Mouse (Mus musculus): ENCODE measurements around the gene Thsd7a.

The Thsd7a gene

DNA sequence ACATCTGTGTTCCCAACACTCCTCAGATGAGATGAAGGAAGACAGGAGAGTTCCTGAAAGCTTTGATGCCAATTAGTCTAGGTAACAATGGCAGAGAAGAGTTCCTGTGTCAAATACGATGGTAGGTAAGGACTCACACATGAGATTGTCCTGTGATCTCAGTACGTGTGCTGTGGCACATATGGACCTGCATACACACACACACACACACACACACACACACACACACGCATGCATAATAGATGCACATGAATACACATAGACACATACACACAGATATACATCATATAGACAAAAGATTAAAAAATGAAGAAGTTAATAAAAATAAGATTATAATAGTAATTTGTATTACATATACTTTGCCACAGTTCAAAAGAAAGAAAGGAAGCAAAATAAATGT is 56.0 kb downstream of the Thsd7a start:
- in situ Hi-C loops (cut with MboI, MseI): no loop called here

DNA sequence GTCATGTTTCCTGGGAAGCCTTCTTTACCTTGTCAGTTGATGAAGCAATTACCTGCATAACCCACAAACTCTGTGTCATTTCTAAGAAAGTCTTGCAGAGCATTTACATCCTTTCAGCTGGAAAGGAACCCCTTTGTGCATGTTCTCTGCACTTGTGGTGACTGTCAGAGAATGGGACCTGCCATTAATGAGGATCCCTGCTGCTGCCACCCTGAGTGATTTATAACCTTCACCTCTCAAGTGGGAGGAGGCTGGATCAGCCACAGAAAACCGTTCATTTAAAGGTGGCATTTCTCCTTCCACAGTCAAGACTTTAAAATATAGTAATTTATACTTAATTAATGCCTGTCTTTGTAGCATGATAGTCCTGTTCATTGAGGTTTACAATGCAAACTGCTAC is 99.6 kb downstream of the Thsd7a start:
- in situ Hi-C loops (cut with MboI, MseI): no loop called here

DNA sequence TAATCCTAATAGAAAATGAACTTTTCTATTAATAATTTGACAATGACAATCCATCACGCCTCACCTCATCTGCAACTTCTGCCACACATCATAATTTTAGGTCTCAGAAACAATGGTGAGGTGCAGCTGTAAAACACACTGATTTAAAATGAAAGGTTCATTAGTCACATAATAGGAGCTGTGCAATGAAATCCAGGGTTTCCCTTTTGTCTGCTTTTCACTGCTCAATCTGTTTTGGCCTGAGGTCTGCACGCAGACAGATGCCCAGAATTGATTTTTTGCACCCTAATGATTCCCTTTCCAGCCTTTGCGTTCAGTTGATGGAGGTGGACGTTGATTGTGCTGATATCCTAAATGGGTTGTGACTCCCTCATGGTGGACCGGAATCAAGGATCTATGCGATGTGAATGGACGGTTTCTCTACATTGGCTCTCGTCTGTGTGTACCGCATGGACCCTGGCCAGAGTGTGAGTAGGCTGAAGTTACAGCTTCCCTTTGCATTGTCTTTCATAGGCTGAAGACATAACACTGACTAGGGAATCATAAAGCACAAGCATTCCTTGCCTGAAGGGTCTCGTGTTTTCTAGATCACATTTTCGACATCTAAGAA is 120.5 kb downstream of the Thsd7a start:
- in situ Hi-C loops (cut with MboI, MseI): no loop called here

DNA sequence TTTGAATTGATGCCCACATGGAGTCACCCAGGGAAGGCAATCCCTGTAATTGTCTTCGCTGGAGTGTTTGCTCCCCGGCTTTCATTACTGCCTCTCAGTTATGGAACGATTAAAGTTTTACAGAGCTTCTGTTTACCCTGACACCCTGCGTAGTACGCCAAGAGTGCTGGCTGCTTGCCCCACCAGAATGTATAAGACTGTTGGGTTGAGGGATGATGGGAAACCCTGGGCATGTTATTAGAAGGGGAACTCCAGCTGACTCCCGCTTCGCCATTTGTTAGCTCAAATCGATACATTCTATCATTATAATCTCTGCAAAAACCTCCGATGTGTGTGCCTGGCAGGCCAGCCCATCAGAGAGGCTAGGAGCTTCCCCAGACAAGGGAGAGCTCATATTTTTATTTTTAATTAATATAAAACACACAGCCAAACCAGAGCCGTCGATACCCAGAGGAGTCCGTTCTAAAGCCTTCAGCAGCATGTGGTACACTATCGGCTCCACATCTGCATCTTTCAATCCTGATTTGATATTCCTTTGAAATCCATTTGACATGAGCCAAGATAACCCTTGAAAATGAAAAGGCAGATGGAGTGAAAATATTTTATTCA is 142.5 kb downstream of the Thsd7a start:
- in situ Hi-C loops (cut with MboI, MseI): no loop called here

DNA sequence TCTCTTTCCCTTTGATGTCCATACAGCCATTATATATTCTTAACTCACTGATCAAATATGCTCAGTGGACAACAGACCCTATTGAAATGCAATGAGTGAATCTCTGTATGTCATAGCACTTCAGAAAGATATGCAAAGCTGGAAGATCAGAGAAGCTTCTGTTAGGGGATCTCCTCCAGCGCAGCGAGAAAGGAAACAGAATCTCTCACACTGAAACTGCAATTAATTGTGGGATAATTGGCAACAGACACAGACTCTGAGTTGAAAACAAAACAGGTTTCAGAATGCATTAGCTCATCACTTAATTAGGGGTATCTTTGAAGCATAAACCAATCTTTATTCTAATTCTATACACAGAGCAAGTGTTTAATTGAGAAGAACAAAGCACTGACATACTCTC is 146.3 kb downstream of the Thsd7a start:
- in situ Hi-C loops (cut with MboI, MseI): no loop called here

DNA sequence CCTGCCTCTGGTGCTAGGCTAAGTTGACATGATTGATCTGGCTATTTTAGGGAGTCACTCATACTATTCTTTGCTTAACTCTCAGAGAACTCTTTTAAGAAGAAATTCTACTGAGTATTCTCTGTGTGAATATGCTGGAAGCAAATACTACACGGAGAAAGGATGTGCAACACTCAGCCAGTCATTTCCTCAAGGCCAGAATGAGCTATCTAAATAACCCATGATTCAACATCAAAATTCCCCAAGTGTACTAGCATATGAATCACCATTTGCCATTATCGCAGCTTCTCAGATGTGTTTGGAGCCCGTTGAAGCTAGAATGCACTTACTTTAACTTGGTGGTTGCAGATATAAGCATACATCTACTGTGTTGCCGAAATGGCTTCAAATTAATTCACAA is 147.0 kb downstream of the Thsd7a start:
- in situ Hi-C loops (cut with MboI, MseI): no loop called here

DNA sequence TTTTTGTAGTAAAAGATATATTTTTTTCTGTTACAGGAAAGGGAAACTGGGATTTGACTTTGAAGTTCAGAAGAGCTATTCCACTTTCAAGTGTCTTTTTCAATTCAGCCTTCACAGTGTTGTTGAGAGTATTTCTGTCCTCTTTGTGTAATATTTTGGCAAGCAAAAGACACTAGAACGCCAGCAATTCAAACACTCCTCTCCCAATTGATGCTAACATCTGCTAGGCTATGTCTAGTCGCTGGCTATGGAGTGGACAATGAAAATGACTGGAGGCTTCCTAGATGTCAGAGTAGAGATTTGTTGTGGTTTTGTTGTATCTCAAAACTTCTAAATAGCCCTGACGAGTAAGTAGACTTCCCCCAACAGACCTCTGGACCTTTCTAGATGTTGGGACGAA is 164.8 kb downstream of the Thsd7a start:
- in situ Hi-C loops (cut with MboI, MseI): no loop called here

DNA sequence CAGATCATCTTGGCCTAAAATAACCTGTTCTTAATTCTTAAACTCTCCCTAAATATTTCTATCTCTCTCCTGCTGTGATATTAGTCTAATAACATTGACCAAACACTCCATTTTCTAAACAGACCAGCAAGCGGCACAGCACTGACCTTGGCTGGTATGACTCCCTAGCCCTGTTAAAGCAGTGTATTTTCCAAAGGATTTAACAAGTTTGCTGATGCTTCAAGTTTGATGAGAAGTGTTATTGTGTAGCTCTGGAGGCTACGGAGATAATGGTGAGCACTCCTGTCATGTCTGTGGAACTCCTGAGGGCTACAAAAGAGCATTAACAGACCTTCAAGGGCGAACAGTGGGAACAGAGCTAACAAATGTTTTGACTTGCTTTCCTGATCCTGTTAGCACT is 168.1 kb downstream of the Thsd7a start:
- in situ Hi-C loops (cut with MboI, MseI): no loop called here

DNA sequence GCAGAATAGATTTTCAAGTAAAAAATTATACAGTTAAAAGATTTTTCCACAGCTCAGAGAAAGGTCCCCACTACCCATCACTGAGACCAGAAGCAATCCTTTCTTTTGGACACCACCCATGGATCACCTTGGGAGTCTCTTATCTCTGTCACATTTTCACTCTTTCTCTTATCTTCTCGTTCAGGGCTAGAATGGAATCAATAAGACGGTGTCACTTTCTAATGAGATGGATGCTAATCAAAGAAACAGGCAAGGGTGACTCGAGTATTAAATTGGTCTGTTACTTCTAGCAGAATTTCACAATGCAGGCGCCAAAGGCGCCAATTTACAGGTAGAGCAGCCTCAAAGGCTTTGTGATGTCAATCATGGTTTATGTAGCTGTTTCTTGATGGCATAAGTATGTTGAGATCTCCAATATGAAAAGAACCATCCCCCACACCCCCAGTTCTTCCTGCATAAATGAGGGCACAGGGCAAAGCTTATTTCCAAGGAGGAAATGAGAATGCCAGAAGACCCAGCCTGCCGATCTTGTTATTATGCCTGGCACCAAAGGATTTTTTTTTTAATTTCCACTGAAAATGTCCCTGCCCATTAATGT is 173.5 kb downstream of the Thsd7a start:
- in situ Hi-C loops (cut with MboI, MseI): no loop called here

DNA sequence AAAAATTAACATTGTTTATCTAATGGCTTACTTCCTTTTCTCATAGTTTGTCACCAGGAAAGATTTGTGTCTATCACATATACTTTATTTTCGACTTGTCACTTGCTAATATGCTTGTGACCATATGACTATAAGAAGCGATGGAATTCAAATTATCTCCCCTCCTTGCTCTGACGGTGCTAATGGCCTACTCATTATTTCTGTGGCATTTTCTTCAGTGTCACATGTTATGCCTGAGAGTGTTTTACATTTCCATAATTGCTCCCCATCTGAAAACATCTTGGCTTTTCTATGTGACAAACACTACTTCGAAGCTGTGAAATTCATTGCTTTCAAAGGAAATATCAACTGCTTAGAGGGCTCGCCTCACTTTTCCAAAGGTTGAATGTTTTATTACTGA is 177.0 kb downstream of the Thsd7a start:
- in situ Hi-C loops (cut with MboI, MseI): no loop called here

DNA sequence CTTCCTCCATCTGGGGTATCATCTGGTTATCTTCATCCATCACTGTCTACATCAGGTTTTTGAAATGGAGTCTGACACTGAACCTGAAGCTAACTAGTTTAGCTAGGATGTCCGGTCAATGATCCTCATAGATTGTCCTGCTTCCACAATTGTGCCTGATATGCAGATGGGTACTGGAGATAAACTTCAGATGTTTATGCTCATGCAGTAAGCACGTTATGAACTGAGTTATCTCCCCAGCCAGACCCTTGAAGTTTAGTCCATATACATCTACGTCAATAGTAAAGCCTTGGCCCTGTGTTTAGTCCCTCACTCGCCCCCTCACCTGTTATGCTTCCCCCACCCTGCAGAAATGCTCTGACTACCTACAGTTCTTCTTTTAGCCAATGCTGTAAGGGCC is 184.1 kb downstream of the Thsd7a start:
- in situ Hi-C loops (cut with MboI, MseI): no loop called here

DNA sequence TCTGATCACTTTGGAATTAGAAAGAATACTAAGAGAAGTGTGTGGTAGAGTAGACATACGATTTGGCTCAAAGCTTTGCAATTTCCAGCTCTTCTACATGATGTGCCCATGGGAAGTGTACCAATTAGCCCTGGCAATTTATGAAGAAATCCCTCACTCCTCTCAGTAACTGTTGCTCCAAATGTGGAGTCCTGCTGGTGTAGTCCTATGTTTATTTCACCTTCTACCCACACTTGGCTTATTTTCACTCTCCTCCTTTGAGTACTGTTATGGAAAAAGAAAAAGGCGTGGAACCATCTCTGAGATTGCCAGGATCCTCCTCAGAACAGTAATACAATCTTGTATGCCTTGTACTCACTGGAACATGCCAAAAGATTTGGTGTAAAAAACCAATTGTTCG is 186.9 kb downstream of the Thsd7a start:
- in situ Hi-C loops (cut with MboI, MseI): no loop called here

DNA sequence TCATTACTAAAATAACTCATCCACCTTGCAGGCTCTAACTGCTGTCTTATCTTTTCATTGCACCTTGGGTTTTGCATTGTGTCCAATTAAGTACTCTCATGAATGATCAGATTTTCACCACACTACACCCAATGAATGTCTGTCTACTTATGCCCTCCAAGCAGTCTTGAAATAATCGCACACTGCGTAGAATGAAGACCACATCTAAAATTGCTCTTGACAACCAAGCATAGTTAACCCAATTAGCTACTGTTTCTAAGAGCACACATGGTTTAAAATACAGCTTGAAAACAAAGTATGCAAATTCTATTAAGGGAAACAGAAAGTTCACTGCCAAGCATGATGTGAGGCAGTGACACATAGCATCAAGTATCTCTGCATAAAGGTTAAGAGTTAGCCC is 188.7 kb downstream of the Thsd7a start:
- in situ Hi-C loops (cut with MboI, MseI): no loop called here

DNA sequence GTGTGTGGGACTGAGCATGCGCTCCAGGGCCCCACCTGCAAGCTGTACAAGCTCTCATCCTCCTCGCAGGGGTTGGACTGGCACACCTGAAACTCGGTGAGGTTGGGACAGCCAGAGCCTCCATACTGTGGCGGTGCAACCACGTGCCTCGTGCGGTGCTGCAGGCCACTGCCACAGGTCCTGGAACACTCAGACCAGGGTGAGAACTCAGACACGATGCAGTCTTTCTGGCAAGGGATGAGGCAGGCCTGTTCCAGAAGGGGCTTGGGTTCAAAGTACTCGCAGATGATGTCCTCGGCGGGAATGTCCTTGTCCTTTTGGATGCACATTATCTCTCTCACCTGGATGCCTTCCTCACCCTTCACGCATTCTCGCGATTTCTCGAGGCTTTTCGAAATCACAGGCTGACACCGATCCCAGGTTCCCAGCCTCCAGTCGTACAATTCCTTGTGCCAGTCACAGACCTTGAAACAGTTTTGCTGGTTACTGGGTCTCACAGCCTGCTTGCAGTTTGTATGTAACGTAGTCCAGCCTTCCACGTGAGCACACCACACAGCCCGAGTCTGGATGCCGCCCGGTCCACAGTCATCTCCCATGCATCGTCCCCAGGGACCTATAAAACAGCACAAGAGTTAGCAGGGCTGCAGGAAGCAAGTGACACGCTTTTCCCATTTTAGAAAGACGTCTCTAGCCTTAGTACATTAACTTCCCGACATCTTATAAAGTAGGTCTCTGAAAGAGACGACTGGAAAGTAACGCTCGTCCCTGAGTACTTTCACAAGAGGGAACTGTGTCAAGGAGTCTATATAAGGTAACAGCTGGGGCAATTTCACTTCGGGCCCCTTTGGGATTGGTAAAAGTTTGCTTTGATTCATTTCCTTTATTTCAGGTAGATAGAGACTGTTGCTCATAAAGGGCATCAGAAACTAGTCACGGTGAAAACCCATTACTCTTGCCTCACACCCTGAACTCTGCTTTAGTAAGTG is 193.8 kb downstream of the Thsd7a start:
- in situ Hi-C loops (cut with MboI, MseI): no loop called here

DNA sequence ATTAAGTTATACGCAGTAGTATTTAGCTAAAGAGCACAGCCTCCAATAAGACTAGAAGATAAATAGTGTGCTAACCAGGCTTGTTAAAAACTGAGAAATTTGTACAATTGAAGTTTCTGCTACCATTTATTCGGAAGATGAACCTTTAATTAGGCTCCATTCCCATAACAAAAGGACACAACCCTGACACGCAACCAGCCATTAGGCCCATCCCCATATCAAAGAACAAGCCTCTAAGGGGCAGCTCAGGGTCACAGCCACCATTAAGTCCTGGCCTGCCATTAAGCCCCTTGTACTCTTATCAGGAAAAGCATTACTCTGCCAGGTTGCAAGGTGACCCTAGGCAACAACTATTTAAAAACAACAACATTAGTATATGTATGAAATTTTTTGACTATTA is 198.0 kb downstream of the Thsd7a start:
- in situ Hi-C loops (cut with MboI, MseI): no loop called here

DNA sequence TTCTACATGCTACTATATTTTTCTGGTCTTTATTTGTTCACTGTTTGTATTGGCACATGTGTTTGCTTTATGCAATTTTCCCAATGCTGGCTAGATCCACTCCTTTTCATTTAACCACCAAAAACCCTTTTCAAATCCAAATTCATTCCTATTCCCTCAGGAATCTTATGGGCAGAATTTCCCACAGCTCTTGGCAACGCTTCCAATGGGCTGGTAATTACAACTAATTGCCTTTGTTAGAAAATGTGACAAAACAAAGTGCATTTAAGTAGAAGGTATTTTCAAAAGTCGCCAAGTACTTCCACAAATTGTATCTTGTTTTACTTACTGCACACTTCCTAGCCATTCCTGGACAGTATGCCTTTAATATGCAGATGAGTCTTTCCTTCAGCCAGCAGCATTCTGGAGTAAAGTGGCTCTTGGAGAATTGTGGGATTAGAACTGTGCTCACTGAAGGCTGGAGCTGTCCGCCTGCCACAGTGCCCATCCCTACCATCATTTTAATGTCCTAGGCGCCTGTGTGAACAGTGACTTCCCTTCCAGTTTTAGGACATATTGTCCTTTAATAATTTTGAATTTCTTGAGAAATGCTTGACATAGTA is 199.1 kb downstream of the Thsd7a start:
- in situ Hi-C loops (cut with MboI, MseI): no loop called here

DNA sequence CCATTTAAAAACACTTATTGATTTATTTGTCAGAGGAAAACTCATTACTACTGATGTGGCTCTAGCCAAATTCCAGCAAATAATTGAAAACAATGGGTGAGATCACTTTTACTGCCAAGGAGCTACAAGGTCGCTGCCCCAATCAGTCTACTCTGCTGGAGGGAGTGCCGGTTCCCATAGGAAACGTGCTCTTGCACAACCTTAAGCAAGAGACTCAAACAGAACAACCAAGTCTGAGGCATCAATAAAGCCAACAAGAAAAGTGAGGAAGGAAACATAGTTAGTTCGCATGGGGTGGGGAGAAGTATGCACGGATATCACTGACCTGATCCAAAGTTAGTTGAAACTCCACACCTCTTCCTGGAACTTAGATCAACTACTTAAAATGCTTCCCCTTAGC is 205.1 kb downstream of the Thsd7a start:
- in situ Hi-C loops (cut with MboI, MseI): loop anchor here (5.0 kb wide), 1 partner anchor 107 kb away; no protein-coding TSS in a partner anchor

DNA sequence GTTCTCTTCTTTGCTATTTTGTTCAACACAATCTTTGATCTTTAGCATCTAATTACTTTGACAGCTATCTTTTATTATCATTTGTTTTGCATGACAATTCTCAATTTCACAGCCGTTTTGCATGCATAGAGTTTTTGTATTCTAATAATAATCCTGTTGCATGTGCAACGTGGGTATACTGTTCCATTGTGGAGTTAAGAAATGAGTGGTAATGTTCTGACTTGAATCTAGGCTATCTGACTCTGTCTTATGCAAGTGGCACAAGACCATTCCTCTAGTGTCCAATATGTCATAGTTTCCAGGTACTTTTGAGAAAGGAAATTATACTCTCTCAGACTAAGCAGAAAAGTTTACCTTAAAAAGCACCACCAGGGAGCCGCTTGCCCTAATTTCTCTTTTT is 206.7 kb downstream of the Thsd7a start:
- in situ Hi-C loops (cut with MboI, MseI): loop anchor here (5.0 kb wide), 1 partner anchor 105 kb away; no protein-coding TSS in a partner anchor

DNA sequence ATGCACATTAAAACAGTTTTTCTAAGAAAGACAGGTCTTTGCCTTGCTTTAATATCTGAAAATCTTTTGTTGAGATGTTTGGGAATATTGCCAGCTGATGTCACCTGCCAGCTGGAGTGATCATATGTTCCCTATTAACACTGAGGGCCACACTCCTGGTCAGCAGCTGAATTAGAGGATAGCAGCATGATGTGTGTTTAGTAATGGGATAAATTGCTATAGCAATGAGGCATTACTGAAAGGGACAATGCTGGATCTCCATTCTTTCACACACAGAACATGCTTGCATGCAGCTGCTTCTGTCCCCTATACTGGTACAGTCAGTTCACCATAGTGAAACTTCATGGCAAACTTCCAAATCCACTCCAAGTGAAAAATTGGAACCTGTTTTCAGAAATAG is 230.1 kb downstream of the Thsd7a start:
- in situ Hi-C loops (cut with MboI, MseI): no loop called here

DNA sequence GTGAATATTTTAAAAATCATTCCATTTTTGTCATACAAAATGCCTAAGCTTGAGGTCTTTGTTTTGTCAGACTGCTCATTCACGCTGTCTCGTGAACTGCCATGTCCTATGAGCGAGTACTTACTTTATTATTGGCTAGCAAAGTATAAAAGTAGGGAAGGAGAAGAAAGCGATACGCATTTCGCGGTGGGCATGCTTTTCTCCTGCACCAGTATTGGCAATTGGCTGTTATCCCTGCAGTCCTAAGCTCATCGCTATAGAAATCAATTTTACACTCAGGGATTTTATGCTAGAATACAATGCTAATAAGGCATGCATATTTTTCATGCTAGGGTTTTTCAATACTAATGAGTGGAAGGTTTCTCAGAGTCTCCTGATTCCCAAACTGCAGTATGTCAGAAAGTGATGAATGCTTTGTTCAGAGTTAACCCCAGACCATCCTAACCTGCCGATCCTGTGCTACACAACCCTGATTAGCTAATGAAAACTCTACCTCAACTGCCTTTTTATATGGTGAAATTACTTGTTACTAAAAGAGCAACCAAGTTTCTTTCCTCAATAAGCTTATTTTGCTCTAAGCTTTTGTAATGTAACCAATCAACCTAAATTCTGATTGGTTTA is 230.8 kb downstream of the Thsd7a start:
- in situ Hi-C loops (cut with MboI, MseI): no loop called here

DNA sequence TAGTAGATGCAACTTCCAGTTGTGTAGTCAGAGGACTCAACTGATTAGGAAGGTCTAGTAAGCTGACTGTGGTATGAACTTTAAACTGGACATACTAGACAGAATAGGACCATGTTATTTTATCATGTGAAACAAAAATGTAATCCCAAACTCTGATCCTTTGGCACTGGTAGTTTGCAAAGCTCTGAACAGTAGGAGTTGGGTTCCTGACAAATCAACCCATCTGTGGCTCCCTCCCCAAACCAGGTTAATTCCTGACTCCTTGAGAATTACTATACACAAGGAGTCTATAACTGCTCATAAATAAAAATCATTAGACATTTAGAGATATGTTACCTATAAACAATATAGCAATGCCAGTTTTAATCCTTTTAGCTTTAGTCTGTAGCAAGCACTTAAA is 231.5 kb downstream of the Thsd7a start:
- in situ Hi-C loops (cut with MboI, MseI): no loop called here
